Mouse (Mus musculus) olfactory bulb, adult 2 months (tissue): ENCODE data around the gene Fcho1.

Experiments used
- CTCF ChIP-seq: fragments of 200-500 bp; IDR thresholded peaks from 2 replicates; pipeline ENCODE4 v1.5.1; 2012; ENCODE audit warnings: low read depth, mild to moderate bottlenecking, low read length, moderate library complexity; ENCODE audit not compliant: insufficient read depth
- POLR2A ChIP-seq: fragments of 200-500 bp; IDR thresholded peaks from 2 replicates; pipeline ENCODE4 v1.6.1; 2012; ENCODE audit warnings: mild to moderate bottlenecking, low read depth, low read length, moderate library complexity; ENCODE audit not compliant: insufficient read depth

GRCm38 (mm10) chr8:71667256-71667655 is 58.3 kb downstream of the Fcho1 start:
- no peak for TF ChIP-seq CTCF
- TF ChIP-seq POLR2A: no peak
